Mouse (Mus musculus) olfactory bulb, adult 2 months (tissue): Measurements from ENCODE around the gene Ticrr.

Experiments
- CTCF ChIP-seq: fragments of 200-500 bp; IDR thresholded peaks from 2 replicates; pipeline ENCODE4 v1.5.1; 2012; ENCODE audit warnings: low read depth, mild to moderate bottlenecking, low read length, moderate library complexity; ENCODE audit not compliant: insufficient read depth
- POLR2A ChIP-seq: fragments of 200-500 bp; IDR thresholded peaks from 2 replicates; pipeline ENCODE4 v1.6.1; 2012; ENCODE audit warnings: mild to moderate bottlenecking, low read depth, low read length, moderate library complexity; ENCODE audit not compliant: insufficient read depth

DNA sequence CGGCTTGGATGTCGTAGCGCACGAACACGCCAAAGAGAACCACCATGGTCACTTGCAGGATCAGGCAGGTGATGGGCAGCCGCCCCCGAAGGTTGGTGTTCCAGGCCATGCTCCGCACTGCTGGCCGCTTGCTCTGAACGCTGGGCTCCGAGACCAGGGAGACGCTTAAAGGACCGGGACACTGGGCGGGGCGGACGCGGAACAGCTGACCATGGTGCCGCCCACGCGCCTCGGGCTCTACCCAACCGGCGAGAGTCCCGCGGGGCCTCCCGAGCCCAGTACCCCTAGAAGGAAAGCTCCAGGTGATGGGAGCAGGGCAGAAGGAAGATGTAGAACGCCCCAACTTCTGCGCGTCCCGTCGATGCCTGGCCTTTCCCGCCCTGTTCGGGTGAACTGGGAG lies 42.6 kb upstream of the Ticrr start, which contains the start of gene Rhcg:
- TF ChIP-seq POLR2A (no peak), CTCF (no peak)
